Mouse (Mus musculus) neural tube, embryonic 13.5 days (tissue): Measurements from ENCODE around the gene Wdr41. TPM values are rescaled to one million over a fixed set of nuclear protein-coding genes. Genes with fewer than 3 reads are reported as not detected.

Experiments used
- polyA plus RNA-seq: library from polyadenylated mRNA; unstranded; fragments of >200 nt; fragmentation: Nextera tagmentation; extraction: Ambion mirVana; gene quantifications from 2 replicates; pipeline ENCODE4 v1.2.1, GENCODE M21; 2015

The Wdr41 gene
- polyA plus RNA-seq, 1 experiment from 2014 or later: 27.1 TPM

Other genes with a start within 250 kb of the Wdr41 start
- 307 and 324 TPM in 2 replicates for gene Tbca, start 187.4 kb upstream of the Wdr41 start, polyA plus RNA-seq
- 9.5 and 10.7 TPM in 2 replicates for gene Otp, start 100.7 kb upstream of the Wdr41 start, polyA plus RNA-seq